Mouse (Mus musculus): ENCODE data around the gene Syt7.

The Syt7 gene

DNA sequence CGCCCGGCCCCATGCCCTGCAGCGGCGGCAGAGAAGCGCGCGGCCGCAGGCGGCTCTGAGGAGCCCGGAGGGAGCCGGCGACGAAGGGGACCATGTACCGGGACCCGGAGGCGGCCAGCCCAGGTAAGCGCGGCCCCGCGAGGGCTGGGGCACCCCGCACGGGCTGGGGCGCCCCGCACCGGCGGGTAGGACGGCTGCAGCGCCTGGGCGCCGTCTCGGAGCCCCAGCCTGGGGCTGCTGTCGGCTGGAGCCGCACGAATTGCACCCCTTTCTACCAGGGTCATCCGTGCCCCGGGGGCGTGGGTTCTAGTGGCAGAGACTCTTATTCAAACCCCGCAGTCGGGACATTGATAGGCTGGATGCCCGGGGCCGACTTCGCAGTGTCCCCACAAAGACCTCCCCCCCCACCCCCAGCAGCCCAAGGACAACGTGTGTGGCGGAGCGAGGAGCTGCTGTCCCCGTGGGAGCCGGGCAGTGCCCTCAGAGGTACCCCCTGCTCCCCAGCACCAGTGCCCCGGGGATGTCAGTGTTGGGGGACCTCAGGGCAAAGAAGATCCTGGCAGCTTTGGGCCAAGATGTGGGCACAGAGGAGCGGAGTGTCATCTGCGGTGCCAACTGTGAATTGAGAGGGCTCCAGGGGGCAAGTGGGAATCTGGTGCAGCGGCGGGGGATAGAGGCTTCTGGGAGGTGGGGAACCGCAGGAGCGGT lies 655 bp downstream of the Syt7 start:
- no peak for DNase-seq (ENCODE audit: low spot score)

DNA sequence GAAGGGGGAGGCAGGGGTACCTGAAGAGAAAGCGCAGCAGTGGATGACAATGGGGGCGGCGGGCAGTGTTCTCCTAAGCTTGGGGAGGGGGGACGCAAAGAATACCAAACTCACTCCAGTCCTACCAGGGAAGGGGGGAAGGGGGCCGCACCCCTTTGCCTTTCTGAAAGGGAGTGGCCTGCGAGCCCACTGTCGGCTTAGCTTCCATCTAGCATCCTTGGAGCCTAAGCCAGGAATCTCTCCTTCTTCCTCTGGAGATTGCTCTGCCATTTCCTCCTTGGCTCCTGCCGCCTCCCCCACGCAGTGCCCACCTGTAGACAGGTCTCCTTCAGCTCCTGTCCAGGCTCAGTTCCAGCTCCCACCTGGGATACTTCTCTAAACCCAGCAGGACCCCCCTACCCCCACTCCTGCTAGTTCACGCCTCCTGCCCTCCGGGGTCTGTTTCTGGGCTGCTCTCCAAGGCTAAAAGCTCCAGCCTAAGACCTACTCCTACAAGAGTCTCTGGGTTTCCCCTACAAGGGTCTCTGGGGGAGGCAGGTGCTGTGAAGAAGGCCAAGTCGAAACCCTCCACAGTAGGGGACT lies 1.3 kb downstream of the Syt7 start:
- no peak for DNase-seq (ENCODE audit: low spot score)

DNA sequence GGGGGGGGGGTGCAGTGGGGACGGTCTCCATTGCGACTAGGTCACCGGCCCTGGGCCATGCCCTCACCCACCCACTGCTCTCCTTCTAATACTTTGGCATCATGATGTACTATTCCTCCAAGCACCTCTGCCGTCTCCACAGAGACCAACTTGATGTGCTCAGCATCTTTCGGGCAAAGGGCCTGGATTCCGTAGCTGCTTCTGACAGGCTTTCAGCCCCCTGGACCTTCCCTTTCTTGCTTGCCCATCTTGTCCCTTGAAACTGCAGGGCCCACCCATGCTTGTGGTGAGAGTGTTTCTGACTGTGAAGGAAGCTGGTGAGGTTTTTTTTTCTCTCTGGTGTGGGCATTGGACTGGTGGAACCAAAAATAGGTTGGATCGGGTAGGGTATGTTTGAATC lies 2.1 kb downstream of the Syt7 start:
- no peak for DNase-seq (ENCODE audit: low spot score)

DNA sequence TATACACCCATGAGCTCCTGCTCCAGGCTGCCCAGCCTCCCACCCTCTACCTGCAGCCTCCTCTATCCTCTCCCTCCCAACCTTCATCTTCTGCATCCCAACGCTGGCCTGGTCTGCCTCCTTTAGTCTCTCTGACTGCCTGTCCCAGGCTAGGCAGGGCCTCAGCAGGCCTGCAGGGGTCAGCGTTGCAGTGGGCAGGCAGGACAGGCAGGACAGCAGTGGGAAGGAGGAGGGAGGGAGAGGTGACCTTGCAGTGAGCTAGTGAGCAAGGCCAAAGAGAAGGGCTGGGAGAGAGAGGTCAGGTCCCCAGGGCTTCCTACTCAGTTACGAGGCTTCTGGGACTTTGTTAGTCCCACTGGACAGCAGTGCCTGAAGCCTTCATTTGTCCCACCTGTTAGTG lies 3.1 kb downstream of the Syt7 start:
- DNase-seq (ENCODE audit: low spot score), result no peak

DNA sequence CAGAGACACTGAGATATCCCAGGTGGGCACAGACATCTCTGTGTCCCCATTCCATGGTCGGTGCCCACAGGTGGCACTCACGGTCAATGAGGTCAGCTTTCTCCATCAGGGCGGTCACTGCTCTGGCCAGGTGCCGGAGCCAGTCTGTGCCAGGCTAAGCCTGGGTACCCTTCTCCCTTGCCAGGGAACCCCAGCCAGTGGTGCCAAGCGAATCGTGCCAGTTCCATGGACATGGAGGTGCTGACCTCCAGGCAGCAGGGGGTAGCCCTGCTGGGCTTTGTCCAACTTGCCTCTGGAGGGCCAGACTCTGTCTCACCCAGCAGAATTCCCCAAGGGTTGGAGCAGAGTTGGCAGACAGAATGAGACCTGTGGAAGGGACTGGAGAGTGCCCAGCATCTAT lies 4.6 kb downstream of the Syt7 start:
- DNase-seq (ENCODE audit: low spot score), result no peak

DNA sequence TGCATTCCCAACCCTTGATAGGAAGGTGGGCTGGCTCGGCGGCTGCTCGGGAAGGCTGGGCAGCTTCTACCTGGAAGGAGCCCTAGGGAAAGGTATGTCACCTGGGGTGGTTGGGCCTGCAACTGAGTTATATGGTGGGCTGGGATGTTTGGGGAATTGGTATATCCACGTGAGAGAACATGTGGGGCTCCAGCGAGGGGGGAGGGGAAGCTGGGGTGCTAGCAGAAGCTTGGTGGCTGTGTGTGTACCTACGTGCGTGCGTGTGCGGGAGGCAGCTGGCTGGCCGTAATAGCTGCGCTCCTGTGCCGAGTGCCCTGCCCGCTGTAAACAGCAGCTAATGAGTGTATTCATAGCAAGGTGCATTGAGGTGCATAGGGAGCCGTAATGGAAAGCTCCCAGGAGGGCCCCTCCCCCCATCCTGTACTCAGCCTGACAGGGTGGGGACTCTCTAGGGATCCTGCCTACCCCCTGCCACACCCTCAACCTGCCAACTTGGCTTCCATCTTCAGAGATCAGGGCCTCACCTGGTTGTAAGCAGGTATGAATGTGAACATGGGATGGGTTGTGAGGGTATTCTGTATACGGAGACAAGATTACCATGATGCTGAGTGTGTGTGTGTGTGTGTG lies 5.1 kb downstream of the Syt7 start:
- no peak for DNase-seq (ENCODE audit: low spot score)

DNA sequence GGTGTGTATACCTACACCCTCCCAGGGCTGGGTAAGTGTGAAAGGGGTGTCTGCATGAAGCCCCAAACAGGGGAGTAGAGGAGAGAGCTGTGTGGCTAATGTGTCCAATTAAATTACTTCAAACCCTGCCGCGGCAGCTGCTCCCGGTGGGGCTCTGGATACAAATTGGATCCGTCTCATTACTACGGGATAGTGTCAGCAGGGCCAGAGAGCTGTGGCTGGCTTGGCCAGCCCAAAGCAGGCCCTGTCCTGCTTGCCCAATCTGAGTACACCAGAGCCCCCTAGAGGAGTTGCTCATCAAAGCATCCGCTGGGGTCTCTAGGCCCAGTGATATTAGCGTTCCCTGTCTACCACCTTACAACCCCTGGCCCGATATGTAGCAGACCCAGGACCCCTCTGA lies 6.3 kb downstream of the Syt7 start:
- DNase-seq (ENCODE audit: low spot score), result no peak

DNA sequence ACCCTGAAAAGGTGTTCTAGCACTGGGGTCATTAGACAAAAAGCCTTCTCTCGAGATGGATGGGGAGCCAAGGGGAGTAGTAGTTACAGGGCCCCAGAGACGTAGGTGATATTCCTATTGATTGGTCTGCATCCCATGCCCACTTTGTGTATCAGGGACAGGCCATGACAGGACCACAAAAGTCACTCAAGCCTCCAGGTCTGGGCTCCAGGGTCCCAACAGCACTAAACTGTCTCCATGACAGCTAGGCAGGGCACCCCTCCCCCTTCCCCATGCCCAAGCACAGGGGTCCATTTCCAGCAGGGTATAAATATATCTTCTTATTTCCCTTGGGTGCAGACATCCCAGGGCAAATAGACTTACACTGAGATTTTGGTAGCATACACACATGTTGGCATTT lies 8.1 kb downstream of the Syt7 start:
- no peak for DNase-seq (ENCODE audit: low spot score)

DNA sequence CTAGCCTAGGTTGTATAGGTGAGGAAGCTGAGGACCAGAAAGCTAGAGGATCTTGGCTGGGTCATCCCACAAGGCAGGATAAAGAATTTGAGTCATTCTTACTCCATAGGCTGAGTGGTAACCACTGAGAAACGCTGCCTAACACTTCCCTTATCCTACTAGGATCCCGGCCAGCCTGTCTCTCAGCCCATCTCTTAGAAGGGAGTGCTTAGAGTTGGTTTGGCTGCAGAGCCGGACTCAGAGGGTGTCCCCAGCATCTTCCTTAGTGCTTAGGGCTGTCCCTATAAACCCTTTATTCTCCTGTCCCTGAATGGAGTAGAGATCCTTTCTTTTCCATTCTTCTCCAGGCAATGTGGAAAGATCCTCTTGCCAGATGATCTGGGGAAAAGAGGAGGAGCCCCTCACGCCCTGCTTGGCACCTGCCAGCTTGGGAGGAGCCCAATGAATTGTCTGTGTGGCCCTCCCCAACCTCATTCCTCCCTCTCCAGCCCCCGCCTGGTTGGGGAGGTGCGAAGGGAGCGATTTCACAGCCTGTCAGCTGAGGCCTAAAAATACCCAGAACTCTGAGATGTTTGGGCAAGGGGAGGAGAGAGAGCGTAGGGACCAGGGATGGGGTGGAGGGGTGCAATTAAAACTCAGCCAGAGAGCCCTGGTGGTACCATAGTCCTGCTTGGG lies 8.7 kb downstream of the Syt7 start:
- no peak for DNase-seq (ENCODE audit: low spot score)

DNA sequence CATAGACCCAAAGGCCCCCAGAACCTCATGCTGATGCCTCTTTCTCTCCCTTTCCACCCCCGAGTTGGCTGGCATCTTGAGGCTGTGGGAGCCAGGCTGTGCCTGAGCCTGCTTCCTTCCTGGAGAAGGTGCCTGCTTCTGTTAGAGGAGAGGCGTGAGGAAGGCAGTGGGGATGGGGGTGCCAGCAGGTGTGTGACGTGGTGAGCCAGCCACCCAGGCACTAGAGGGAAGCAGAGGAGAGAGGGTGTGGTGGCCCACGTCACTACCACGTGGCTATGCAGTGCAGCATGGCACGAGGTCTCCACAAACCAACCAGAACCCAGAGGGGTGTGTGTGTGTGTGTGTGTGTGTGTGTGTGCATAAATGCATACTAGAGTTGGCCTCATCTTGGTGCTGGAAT lies 9.4 kb downstream of the Syt7 start:
- no peak for DNase-seq (ENCODE audit: low spot score)

DNA sequence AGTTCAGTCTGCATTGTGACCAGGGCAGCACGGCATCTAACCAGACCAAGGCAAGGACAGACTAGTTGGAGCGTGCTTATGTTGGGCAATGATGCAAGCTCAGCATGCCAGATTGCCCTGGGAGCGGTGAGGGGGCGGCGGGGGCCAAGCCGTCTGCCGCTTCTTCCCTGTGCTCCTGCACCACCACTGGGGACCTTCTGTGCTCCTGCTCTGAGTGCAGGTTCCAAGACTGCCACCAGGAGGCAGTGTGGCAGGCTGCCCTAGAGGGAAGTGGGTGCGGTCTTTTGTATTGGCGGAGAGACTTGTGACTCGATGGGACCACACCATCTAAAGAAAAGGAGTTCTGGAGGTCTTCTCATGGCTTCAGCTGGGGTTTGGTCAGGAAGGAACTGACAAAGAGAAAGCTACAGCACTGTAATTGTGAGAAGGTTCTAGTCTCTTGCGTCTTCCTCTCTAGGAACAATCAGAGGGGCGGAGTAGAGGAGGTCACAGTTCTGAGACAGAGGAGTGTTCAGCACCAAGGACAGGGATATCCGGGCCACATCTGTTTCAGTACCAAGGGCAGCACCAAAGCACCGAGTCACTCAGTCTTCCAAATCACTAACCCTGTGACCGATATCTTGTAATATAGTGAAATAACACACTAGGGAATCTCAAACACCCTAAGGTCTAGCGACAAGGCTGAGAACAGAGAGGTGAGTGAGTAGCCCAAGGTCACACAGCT lies 14.0 kb downstream of the Syt7 start:
- no peak for DNase-seq (ENCODE audit: low spot score)

DNA sequence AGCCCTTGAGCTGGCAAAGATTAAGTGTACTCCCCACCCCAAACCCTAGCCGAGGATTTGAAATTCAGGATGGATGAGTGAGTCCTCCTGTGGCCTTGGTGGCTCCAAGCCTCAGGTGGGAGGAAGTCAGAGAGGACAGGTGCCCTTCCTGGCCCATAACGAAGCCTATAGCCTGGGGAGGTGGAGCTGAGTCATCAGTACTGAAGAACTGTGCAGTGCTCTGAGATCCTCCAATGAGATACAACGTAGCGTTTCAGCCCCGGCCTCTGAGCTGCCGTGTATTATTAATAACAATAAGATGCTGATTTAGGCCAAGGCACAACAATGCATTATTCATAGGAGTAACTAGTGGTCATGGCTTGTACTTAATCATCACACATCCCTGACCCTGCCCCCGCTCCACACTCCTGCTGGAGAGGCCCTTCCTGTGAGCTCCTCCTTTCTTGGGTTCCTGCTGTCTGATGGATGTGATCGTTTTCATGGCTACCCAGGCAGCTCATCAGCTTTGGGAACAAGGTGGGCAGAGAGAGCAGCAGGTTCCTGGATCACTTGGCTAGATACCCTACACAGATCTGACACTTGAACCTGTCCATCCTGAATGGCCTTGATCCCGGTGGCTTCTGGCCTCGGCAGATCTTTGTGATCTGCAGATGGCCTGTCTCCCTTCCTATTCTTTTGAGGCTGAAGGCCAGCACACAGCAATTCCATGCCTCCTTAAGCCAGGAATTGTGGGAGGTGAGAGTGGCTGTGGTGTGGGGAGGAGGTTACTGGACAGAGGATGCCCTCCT lies 14.9 kb downstream of the Syt7 start:
- no peak for DNase-seq (ENCODE audit: low spot score)

DNA sequence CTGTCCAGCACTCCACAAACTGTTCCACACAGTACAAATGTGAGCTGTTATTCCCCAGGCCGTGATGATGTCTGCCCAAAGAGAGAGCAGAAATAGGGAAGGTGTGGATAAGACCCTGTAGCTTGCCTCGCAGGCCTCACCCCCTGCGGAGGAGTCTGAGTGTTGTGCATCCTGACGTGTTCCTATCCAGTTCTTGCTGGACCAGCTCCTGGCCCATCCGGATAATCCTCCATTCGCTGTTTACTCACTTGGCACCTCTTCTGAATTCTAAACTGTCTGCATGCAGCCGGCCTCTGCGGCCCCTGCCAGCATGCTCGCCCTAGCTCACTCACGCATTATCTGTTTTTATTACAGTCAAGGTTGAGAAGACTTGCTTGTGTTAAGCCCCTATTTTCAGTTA lies 15.5 kb downstream of the Syt7 start:
- no peak for DNase-seq (ENCODE audit: low spot score)

DNA sequence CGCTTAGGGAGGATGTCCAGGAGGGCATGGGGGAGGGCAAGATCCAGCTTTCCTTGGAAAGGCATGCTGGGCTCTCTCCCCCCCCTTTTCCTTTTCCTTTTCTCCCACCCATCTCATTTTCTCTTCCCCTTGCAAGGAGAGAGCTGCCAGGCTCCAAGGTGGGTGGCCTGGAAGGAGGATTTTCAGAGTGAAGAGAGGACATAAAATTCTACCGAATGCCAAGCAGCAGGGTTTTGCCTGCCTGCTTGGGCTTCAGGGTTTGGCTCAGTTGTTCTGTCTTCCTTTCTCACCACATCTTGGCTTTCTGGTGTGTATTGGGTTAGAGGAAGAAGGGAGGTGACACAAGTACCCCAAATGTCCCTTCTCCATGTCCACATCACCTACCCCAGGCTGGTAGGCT lies 16.0 kb downstream of the Syt7 start:
- no peak for DNase-seq (ENCODE audit: low spot score)

DNA sequence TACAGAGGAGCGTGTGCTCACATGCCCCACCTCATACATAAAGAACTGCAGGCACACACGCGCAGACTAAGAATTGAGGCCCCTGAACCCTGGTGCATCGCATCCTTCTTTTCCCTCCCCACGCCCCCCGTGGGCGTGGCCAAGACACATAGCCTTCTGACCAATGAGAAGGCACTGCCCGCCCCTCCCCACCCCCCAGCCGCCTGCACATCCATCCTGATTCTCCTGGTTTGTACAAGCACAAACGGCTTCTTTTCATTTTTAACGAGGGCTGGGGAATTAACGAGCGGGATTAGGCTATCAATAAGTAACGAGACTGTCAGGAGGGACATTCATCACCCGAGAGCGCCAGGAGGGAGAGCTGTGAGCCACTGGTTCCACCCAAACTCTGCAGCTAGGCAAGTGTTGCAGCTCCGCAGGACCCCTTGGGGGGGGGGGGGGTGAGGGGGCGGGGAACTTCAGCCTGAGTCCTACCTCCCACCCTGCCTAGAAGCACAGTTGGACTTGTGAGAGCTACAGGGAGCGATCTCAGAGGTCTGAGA lies 24.9 kb downstream of the Syt7 start:
- no peak for DNase-seq (ENCODE audit: low spot score)

DNA sequence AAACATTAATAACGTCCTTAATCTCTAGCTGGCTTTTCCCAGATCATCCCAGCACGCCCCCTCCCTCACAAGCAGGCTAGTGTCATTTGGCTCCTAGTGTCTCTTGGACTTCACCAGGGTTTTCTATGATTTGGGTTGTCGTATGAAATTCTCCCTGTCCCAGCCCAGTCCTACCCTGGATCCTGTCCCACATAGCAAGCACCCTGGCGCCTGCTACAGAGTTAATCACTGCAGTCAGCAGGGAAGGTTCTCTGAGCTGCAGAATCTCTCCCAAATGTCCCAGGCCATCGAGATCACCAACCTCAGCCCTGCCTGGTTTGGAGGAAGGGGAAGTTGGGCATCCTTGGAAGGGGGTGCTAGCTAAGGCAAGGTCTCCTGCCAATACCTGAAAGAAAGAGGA lies 26.6 kb downstream of the Syt7 start:
- no peak for DNase-seq (ENCODE audit: low spot score)

DNA sequence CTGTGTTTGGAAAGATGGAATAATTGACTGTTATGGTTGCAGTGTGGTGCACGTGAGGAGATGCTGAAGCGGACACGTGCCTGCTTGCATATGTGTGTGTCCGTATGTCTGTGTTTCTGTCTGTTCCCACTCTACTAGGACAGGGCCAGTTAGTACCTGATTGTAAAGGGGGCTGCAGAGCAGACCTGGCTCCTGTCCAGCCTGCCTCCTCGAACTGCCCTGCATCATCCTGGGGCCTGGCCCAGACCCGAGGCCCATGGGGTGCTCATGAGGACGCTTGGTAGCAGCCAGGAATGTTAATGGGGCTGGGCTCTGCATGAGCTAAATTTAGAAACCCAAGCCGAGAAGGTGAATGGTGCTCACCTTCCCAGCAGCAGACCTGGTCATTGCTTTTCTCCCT lies 28.0 kb downstream of the Syt7 start:
- DNase-seq (ENCODE audit: low spot score), result no peak

DNA sequence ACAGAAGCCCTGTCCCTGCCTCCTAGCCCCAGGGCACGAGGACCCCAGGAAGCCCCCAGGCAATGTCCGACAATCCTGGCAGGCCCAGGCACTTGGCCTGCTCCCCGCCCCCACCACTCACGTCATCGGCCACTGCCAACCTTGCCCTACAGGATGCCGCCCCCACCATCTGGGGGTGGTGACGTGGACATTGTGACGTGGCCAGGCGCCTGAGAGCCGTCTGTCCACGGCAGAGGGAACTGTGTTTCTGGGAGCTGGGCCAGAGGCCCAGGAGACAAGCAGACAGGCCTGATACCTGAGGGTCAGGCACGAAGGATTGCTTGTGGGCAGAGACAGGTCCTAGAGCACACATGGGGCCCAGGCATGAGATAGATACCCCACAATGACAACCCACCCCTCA lies 28.5 kb downstream of the Syt7 start:
- DNase-seq (ENCODE audit: low spot score), result no peak

DNA sequence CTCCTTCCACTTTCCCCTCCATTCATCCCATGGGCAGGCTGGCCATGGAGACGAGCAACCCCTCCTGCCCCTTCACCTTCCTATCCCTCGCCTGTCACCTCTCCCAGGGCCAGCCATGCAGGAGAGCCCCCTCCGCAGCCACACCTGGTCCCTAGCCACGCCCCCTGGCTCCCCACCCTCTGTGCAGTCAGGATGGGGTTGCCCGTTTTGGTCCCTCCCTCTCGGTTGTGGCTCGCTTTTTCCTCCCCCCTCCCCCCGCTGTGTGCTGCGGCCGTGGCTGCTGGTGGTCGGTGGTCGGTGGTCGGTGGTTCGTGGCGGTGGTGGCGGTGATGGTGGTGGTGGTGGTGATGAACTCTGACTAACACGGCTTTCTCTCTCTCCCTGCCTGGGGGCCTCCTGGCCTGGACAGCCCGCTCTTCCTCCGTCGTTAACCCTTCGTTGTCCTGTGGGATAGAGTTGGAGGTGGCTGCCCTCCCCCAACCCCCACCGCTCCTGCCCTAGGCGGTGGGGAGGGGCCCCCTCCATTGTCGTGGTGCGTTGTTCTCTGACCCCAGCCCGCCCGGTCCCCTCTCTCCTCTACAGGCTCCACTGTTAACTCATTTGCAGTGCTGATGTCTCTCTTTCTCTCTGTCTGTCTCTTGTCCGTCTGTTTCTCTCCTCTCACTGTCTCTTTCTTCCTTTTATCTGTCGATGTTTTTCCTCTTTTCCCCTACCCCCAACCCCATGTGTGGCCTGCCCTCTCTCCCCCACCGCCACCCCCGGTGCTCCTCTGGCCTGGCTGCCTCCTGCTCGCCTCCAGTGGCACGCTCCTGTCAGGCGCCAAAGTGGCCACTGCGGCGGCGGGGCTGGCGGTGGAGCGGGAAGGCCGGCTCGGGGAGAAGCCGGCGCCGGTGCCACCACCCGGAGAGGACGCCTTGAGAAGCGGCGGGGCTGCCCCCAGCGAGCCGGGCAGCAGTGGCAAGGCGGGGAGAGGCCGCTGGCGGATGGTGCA lies 33.4 kb downstream of the Syt7 start:
- DNase-seq (ENCODE audit: low spot score), result no peak

DNA sequence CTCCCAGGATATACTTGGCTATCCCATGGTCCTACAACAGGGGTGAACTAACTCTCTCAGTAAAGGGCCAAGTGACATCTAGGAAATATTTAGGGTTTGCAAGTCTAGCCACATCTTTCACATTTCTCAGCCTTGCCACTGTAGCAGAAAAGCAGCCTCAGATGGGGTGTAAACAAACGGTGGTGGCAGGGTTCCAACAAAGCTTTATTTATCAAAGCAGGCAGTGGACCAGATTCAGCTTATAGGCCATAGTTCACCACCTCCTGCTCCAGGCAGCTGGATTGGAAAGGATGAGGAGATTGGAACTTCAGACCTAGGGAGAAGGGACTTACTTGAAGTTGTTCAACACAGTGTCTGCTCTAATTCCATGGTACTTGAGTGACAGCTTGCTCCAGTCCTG lies 35.9 kb downstream of the Syt7 start:
- DNase-seq (ENCODE audit: low spot score), result no peak

Measured in T-cell, adult 2 months (primary cell).